Mouse (Mus musculus) C3H10T1/2 (cell line): Measurements from ENCODE around the gene Mup9. TPM values are rescaled to one million over a fixed set of nuclear protein-coding genes. Genes with fewer than 3 reads are reported as not detected.

Source experiments
- polyA plus RNA-seq, 2 experiments: library from polyadenylated mRNA; unstranded; fragments of >200 nt; fragmentation: generic; extraction: Trizol; gene quantifications; one replicate each; pipeline ENCODE4 v1.2.1; 2012; ENCODE audit warnings: missing spikeins in 2 of 2

Mup9 gene
- polyA plus RNA-seq = not detected

GRCm38 (mm10) chr4:60421852-60422251 is at the start of gene Mup9:
Mup9 (minus strand) TSS chr4:60421952.

Other genes starting within 250 kb of the Mup9 start
- not detected for gene Mup8, start 199.4 kb downstream of the Mup9 start, polyA plus RNA-seq
- gene Mup1, start 80.0 kb upstream of the Mup9 start, polyA plus RNA-seq = not detected
- gene Mup10, start 160.2 kb upstream of the Mup9 start, polyA plus RNA-seq = not detected
- not detected for gene Mup11, start 240.5 kb upstream of the Mup9 start, polyA plus RNA-seq